Mouse (Mus musculus): ENCODE data around the gene Tnfsf4.

Gene Tnfsf4

DNA sequence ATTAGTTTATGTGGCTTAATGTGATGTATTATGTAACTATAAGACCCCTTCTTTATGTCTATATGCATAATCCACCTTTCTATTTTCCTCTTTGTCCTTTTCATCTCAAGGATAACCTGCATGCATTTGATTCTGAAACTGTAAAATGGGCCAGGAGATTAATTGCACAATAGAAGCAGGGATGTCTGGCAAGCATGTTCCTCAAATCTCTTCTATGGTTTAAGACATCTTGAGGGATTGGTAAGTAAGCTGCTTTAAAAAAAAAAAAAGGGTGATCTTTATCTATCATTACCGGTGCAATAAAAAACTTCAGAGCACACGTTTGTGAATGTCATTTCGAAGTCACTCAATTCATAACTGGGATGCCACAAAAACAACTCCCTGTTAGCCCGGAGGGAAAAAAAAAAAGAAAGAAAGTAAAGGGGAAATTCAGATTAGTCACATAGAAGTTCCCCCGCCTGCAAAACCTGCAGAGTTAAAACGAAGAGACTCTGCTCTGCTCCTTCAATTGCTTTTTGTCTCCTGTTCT lies at the start of gene Tnfsf4:
Gene Tnfsf4 (plus strand): TSS at position 479 of the 529 bp plus-strand sequence.
- DNase-seq (ENCODE audit: low spot score in 2 of 2), result no peak

DNA sequence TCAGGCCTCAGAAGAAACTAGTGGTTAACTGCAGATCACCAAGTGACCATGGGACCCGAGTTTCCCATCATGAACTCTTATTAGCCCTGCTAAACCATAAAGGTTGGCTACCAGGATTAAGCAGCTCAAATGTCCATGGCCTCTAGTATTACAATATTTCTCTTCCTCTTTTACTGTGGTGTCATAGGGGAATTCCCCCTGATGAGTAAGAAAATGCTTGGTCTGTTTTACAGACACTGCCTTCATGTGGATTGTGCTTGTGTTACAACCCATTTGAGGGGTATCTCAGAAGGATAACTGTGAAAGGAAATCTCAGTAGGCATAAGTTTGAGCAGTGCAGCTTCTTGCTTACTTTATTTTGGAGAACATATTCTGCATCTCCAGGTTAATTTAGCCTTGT lies 44.2 kb upstream of the Tnfsf4 start:
- DNase-seq (ENCODE audit: low spot score in 2 of 2), result peak in 1 of 2 experiments; percentile 9

DNA sequence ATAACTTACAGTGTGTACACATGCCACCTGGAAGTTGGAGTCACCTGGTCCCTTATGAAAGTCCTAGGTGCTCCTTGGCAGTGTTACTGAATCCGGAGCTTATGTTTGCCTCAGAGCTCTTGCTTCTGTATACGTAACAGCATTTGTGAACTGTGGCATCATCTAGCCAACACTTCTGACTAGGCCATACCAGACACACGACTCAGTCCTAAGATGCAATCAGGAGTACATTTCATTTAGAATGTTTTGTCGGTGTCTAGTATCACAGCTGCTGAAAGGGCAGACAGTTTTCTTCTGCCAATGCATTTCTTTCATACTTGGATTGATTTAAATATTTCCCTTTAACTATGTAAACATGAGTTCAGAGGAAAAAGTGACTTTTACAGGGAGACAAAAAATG lies 30.2 kb upstream of the Tnfsf4 start:
- DNase-seq (ENCODE audit: low spot score in 2 of 2), result no peak

DNA sequence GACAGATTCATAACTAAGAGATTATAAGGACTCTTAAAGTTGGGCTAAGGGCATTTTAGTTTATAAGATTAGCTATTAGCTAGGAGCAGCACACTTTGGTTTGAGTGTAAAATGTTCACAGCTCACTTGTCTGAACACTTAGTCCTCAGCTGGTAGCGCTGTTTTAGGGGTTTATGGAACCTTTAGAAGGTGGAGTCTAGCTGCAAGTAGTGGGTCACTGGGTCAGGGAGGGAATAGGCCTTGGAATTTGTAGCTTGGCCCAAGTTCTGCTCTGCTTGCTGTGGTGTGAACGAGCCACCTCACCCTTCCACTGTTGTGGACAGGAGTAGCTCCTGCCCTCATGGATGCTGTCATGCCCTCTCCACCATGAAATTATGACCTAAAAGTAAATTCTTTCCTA lies 23.3 kb upstream of the Tnfsf4 start:
- no peak for DNase-seq (ENCODE audit: low spot score in 2 of 2)

- no peak for DNase-seq (ENCODE audit: low spot score in 2 of 2)
These were observed 19.3 kb upstream of the Tnfsf4 start for GRCm38 (mm10) chr1:161375866-161376265.

DNA sequence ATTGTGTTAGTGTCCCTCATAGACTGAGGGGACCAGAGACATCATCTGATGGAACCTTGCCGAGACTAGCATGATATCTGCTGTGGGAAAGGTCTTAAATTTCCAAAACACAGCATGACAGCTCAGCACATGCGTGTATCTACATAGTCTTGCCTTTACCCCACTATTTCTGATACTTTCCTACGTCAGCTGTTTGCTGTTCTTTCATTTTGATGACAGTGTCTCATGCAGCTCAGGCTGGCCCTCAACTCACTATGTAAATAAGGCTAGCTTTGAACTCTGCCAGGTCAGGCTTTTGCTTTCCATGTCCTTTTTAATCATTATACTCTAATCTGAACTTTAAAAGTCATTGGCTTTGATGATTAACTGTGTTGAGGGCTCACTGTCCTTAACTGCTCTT lies 16.6 kb upstream of the Tnfsf4 start:
- DNase-seq (ENCODE audit: low spot score in 2 of 2), result no peak

DNA sequence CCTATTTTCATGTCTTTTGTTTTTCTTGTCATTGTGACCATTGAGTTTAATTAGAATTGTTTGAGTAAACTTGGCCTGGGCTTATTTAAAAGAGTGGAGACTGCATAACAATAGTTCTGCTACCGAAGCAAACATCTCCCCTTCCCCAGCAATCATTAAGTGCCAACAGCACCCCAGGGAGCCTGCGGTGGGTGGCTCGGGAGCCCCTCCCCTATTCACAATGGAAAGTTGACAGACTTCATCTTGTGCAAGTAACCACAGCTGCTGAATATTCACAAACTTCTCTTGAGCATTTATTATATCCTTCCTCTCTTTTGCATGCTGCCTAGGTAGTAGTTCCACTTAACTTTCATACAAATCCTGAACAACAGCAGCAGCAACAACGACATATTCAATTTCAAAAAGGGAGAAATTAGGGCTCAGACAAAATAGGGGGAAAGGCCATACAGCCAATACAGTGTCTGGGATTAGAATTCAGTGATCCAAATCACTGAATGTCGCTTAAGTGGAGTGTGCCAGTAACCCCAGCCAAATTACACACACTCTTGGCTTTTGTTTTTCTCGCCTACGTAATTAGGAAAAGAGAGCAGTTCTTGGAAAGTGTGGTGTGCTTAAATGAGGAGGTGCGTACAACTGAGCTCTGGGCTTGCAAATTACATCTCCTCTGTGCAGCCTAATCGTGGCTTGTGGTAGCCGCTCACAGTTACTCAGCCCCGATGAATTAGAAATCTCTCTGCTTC lies 15.4 kb upstream of the Tnfsf4 start:
- DNase-seq (ENCODE audit: low spot score in 2 of 2), result no peak

GRCm38 (mm10) chr1:161380425-161380780 lies 14.8 kb upstream of the Tnfsf4 start:
- no peak for DNase-seq (ENCODE audit: low spot score in 2 of 2)

- DNase-seq (ENCODE audit: low spot score in 2 of 2), result no peak
These were observed 5.1 kb upstream of the Tnfsf4 start for GRCm38 (mm10) chr1:161390066-161390465.

DNA sequence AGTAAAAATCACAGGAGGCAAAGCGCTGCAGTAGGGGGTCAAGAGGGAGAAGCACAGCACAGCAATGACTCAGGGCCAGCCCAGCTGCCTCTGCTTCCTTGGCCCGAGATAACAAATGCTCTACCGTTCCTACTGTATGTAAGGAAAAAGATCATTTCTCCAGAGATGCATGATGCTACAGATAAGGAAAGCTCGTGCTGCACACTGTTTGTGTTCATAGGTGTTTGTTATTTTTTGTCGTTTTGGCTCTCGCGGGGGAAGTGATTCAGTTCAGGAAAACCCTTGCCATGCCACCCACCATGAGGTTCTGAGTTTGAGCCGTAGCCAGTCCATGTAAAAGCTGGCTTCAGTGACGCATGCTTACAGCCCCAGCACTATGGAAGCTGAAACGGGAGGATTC lies 2.3 kb upstream of the Tnfsf4 start:
- no peak for DNase-seq (ENCODE audit: low spot score in 2 of 2)

DNA sequence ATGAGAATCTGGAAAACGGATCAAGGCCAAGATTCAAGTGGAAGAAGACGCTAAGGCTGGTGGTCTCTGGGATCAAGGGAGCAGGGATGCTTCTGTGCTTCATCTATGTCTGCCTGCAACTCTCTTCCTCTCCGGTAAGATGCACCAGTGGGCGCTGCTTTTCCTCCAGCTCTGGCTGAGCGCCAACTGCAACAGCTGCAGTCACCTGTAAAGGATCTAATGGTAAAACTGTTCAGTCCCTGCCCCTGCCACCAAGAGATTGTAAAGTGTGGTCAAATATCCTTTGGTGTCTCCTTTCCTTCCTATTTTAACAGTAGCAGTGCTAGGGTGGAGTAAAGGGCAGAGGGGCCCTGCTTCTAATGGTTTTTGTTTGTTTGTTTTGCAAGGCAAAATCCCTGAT lies 401 bp downstream of the Tnfsf4 start:
- peak; percentile 7 to 11 for DNase-seq (ENCODE audit: low spot score in 2 of 2)

DNA sequence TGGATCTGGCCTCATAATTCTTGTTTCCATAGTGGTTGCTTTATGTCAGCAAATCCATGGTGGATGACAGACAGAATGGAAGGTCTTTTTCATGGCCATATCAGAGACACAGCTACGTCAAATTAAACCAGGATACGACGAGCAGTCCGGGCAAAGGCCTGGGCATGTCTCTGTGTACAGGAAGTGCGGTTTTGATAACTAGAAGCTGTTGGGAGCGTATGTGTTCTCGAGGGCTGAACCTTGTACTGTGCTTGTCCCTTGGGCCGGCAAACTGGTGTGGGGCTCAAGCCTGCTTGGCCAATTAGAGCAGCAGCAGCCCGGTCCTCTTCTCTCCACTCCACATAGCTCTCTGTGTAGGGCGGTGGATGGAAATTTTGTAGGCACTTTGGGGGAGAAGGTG lies 1.1 kb downstream of the Tnfsf4 start:
- no peak for DNase-seq (ENCODE audit: low spot score in 2 of 2)

DNA sequence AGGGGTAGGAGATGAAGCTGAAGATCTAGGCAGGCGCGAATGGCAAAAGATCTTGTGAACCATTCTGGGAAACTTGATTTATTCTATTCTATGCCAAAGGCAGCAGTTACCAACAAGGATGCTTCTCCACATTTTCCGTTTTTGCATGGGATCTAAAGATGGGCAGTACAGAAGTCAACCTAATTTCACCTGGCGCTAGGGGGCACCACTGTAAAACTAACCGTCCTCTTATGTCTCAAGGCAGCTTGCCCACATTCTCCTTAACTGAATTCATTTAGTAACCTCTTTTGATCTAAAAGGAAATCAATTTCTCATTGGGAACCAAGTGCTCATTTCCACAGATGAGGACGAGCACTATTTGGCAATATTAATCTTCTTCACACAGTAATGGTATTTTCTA lies 4.9 kb downstream of the Tnfsf4 start:
- DNase-seq (ENCODE audit: low spot score in 2 of 2), result peak; percentile 47 to 51

DNA sequence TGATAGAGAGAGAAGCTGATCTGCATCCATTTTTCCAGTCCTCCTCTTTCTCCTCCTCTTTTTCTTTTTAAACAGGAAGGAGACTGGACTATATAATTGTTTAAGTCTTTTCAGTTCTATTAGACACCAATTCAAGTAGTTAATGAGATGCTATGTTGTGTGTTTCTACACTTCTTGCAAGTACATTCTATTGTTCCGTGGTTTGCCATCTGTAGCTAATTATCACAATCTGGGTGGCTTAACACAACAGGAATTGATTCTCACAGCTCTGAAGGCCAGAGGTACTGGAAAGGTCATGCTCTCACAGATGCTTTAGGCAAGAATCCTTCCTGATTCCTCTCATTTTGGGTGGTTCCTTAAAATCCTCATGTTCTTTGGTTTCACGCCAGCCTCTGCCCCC lies 7.9 kb downstream of the Tnfsf4 start:
- no peak for DNase-seq (ENCODE audit: low spot score in 2 of 2)

DNA sequence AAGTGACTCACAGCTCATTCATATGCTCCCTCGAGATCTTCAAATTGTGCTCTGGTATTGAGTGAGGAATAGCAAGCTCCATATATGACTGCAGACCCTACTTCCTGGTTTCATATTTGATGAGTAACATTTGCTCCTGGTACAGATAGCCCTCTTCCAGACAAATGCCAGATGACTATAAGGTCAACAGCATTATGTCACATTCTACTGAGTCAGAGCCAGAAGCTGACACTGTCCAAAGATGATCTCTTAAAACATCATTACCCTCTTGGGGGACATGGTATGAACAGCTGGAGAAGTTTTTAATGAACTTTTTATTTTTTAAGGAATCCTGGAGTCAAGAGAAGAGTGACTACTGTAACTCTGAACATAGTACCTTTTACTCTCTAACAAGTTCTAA lies 11.3 kb downstream of the Tnfsf4 start:
- DNase-seq (ENCODE audit: low spot score in 2 of 2), result no peak

DNA sequence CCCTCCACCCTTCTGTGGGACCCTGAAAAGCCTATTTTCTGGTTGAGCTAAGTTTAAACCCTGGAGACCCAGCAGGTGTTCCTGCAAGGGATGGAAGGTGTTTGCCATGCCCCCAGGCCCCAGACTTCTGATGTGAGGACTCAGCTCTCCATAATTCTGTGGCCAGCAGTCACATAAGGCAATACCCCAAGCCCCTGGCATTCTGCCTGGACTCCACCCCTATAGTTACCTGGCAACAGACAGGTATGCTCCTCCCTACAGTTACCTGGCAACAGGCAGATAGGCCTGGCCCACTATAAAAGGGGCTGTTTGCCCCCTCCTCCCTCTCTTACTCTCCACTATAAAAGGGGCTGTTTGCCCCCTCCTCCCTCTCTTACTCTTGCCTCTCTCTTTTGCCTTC lies 24.7 kb downstream of the Tnfsf4 start:
- no peak for DNase-seq (ENCODE audit: low spot score in 2 of 2)

- no peak for DNase-seq (ENCODE audit: low spot score in 2 of 2)
These were observed 25.4 kb downstream of the Tnfsf4 start for GRCm38 (mm10) chr1:161420646-161421045.

GRCm38 (mm10) chr1:161426277-161427056 lies 31.3 kb downstream of the Tnfsf4 start:
- no peak for DNase-seq (ENCODE audit: low spot score in 2 of 2)

DNA sequence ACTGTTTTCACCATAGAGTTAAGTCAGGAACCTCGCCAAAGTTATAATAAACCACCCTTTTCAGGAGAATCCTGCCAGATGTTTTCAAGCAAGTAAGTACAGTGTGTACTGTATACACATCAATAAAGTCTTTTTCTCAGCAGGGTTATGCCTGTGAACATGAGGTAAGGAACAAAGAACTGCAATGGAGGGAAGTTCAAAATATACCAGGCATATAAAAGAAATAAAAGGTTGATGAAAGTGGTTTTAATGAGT lies 31.8 kb downstream of the Tnfsf4 start:
- DNase-seq (ENCODE audit: low spot score in 2 of 2), result no peak

GRCm38 (mm10) chr1:161435781-161436180 lies 40.6 kb downstream of the Tnfsf4 start:
- DNase-seq (ENCODE audit: low spot score in 2 of 2), result no peak

DNA sequence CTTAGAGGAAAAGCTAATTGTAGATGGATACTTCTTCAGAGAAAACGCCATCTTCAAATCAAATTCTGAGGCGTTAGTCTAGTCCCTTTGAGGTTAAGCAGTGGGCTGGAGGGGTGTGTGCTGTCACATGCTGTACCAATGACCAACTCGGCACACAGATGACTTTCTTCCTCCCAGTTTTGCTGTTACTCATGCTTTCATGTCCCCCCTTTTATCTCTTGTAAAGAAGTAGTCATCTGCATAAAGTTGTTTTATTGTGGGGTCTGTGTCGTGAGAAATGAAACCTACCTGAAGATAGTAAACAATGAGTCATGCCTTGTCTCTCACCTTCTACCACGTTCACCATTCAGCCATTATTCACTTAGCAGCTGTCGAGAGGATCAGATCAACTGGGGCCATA lies 41.3 kb downstream of the Tnfsf4 start:
- DNase-seq (ENCODE audit: low spot score in 2 of 2), result no peak

DNA sequence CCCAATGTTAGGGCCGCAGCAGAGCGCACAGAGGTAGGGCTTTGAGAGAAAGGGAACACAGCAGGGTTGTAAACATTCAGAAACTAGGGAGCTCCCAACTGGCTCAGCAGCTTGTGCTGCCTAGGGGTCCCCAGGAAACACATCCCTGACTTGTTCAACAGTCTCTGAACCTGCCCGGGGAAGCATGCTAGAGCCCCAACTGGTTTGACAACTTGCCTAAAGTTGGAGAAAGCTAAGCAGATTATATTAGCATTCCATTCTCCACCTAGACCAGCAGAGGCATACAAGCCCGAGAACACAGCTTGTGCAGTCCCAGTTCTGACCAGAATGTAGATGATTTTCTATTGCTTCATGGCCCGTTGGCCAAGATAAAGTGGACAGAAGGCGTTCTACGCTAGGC lies 49.6 kb downstream of the Tnfsf4 start:
- DNase-seq (ENCODE audit: low spot score in 2 of 2), result no peak

DNA sequence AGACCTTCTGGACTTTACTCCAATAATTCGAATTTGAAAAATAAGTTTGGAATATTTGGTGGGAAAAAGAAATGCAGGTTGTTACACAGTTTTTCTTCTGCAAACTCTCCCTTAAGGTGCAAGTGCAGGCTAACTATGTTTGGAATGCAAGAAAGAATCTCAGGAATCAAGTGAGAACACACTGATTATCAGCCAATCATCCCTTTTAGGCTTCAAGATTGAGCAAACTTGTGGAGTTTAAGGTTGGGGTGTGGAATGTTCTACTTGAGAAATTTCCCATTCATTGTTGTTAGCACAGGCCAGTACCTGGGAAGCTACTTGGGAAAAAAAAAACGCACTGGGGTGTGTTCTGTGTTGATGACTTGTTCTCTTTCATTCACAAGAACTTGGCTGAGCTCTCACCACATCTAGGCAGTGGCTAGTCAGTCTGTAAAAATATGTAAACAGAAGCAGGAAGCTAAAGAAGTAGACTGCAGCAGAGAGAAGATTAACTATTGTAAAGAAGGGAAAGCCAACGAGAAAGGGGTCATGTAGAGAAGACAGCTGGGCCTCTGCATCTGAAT lies 56.6 kb downstream of the Tnfsf4 start:
- no peak for DNase-seq (ENCODE audit: low spot score in 2 of 2)

All from spleen, postnatal 36 days (tissue).